Mouse (Mus musculus) erythroblast, embryonic 14.5 days (primary cell): ENCODE measurements around the gene Atp8b4. TPM values are rescaled to one million over a fixed set of nuclear protein-coding genes. Genes with fewer than 3 reads are reported as not detected.

Source experiments
- H3K27me3 ChIP-seq: 2 replicates; pipeline ENCODE4 v1.6.1; 2012; ENCODE audit warnings: inconsistent platforms; ENCODE audit not compliant: control insufficient read depth
- H3K36me3 ChIP-seq: 2 replicates; pipeline ENCODE4 v1.6.1; 2012; ENCODE audit warnings: mild to moderate bottlenecking, inconsistent platforms; ENCODE audit not compliant: control insufficient read depth
- H3K4me1 ChIP-seq: 2 replicates; pipeline ENCODE4 v1.6.1; 2012; ENCODE audit warnings: inconsistent platforms; ENCODE audit not compliant: control insufficient read depth
- H3K4me3 ChIP-seq: replicated peaks from 2 replicates; pipeline ENCODE3; 2012; ENCODE audit warnings: moderate library complexity, mild to moderate bottlenecking, inconsistent platforms
- H3K9me3 ChIP-seq: 2 replicates; pipeline ENCODE4 v1.6.1; 2012; ENCODE audit warnings: low read length, inconsistent platforms, mixed read lengths; ENCODE audit not compliant: control insufficient read depth
- GATA1 ChIP-seq: IDR thresholded peaks from 2 replicates; pipeline ENCODE4 v1.6.1; 2012; ENCODE audit warnings: low read length, inconsistent platforms, mixed read lengths
- TAL1 ChIP-seq: IDR thresholded peaks from 3 replicates; pipeline ENCODE4 v1.6.1; 2012; ENCODE audit warnings: low read length, inconsistent platforms, mixed read lengths
- polyA plus RNA-seq: library from polyadenylated mRNA; stranded (reverse); fragments of >175 nt; gene quantifications from 2 replicates; pipeline ENCODE4 v1.2.3, GENCODE M21; 2012

Atp8b4 gene
- polyA plus RNA-seq, 1 experiment = not detected

DNA sequence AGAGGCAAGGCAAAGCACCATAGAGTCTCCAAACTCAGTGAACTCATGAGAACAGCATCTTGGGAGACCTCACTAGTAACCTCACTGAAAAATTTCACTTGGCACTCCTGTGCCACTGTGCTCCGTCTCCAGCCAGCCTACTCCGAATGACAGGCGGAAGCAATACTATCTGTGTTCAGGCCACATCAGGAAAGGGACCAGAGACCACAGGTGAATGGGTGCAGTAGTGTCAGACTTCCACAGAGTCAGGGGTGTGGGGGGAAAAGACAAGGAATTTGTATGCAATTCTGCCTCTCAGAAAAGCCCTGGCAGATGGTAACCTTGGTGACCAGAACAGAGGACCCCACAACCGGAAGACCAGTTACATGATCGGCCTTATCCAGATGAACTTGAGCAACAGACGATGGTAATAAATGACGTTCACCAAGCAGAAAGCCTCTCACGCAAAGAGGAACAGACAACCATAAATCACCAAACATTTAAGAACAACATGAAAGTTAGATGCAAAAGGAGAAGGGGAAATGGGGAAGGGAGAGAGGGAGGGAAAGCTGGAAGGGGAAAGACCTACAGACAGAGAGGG is 112.9 kb downstream of the Atp8b4 start:
- H3K9me3 ChIP-seq = no peaks in the 10 kb centered on the region
- no peak overlapping the region for H3K4me3 ChIP-seq
- H3K36me3 ChIP-seq = no peaks in the 10 kb centered on the region
- TF ChIP-seq GATA1 (no peak), TAL1 (no peak)
- H3K4me1 ChIP-seq = no peaks in the 10 kb centered on the region
- H3K27me3 ChIP-seq = no peaks in the 10 kb centered on the region

GRCm38 (mm10) chr2:126386056-126386455 is 114.4 kb downstream of the Atp8b4 start:
- Histone ChIP-seq H3K27me3 (no peaks in the 10 kb centered on the region), H3K9me3 (no peaks in the 10 kb centered on the region), H3K4me3 (no peak overlapping the region), H3K4me1 (no peaks in the 10 kb centered on the region), H3K36me3 (no peaks in the 10 kb centered on the region)
- TF ChIP-seq GATA1 = no peak
- no peak for TF ChIP-seq TAL1

DNA sequence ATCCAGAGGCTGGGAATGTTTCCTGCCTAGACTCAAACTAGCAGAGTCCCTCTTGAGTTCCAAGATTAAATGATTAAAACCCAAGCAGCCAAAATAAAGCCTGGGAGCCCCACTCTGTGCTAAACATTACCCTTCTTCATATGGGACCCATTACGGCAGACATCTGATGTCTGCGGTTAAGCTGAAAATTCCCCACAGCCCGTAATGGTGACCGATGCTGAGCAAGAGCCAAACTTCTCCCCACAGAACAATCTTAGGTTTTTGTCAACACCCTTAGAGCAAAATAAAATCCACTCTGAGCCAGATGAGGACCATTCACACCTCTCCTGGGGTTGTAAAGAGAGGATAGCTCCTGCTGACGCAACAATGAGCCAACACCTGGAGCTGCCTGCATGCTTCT is 120.2 kb downstream of the Atp8b4 start:
- no peaks in the 10 kb centered on the region for H3K27me3 ChIP-seq
- no peaks in the 10 kb centered on the region for H3K4me1 ChIP-seq
- TF ChIP-seq GATA1 (no peak), TAL1 (no peak)
- H3K9me3 ChIP-seq = no peaks in the 10 kb centered on the region
- no peak overlapping the region for H3K4me3 ChIP-seq
- H3K36me3 ChIP-seq = no peaks in the 10 kb centered on the region

- TF ChIP-seq TAL1 (no peak), GATA1 (no peak)
- Histone ChIP-seq H3K27me3 (no peaks in the 10 kb centered on the region), H3K4me3 (no peak overlapping the region), H3K4me1 (no peaks in the 10 kb centered on the region), H3K9me3 (no peaks in the 10 kb centered on the region), H3K36me3 (no peaks in the 10 kb centered on the region)
These were observed 128.8 kb downstream of the Atp8b4 start for GRCm38 (mm10) chr2:126371634-126372033.

GRCm38 (mm10) chr2:126369815-126370214 is 130.7 kb downstream of the Atp8b4 start:
- Histone ChIP-seq H3K4me3 (no peak overlapping the region), H3K9me3 (no peaks in the 10 kb centered on the region), H3K27me3 (no peaks in the 10 kb centered on the region), H3K36me3 (no peaks in the 10 kb centered on the region), H3K4me1 (no peaks in the 10 kb centered on the region)
- no peak for TF ChIP-seq GATA1
- no peak for TF ChIP-seq TAL1

DNA sequence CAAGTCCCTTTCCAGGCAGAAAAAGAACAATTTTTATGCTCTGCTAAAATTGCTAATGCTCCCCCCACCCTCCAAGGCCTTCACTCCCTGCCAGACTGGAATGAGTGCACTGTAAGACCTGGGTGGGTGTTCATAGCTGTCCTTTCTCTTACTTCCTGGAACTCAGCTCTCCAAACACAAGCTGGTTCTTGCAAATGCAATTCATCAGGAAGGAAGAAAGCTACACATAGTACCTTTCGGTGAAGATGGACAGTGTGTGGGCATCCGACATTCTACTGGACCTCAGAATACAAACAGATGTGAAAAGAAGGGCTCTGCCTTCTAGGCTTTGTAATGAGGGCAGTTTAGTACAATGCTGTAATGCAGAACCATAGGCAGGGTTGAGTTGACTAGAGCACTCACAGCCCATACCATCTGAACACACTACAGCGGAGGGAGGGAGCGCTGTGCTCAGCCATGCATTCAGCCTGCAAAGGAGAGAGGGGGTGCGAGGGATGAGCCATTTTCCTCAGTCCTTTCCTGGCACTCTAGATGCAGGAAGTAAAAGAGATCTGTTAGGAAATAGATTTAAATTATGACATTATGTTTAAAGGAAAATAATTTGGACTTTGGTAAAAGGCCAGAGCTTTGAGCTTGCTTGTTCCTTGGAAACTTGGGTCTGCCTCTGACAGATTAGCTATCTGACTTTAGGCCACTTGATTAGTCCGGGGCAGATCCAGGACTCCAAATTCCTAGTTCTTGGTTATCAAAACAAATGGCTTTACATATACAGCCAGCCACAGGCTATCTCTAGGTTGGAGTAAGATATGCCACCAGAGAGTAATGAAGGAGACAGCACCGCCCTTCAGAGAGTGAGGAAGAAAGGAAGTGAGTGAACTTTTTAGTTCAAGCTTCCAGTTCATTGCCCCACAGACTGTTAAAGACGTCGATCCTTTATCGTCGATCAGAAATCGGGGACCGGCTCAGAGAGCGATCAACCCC is 136.4 kb downstream of the Atp8b4 start:
- Histone ChIP-seq H3K4me1 (peaks cover 10% of the 10 kb centered on the region), H3K4me3 (no peak overlapping the region), H3K36me3 (no peaks in the 10 kb centered on the region), H3K27me3 (no peaks in the 10 kb centered on the region), H3K9me3 (no peaks in the 10 kb centered on the region)
- TF ChIP-seq TAL1 (no peak), GATA1 (no peak)

- Histone ChIP-seq H3K27me3 (no peaks in the 10 kb centered on the region), H3K36me3 (no peaks in the 10 kb centered on the region), H3K4me1 (peaks cover 10% of the 10 kb centered on the region), H3K9me3 (no peaks in the 10 kb centered on the region), H3K4me3 (no peak overlapping the region)
- no peak for TF ChIP-seq GATA1
- no peak for TF ChIP-seq TAL1
These were observed 137.3 kb downstream of the Atp8b4 start for GRCm38 (mm10) chr2:126363050-126363744.

- Histone ChIP-seq H3K4me3 (no peak overlapping the region), H3K27me3 (no peaks in the 10 kb centered on the region), H3K9me3 (no peaks in the 10 kb centered on the region), H3K36me3 (no peaks in the 10 kb centered on the region), H3K4me1 (peaks cover 10% of the 10 kb centered on the region)
- TF ChIP-seq GATA1 (no peak), TAL1 (no peak)
These were observed 139.2 kb downstream of the Atp8b4 start for GRCm38 (mm10) chr2:126361131-126361810.

GRCm38 (mm10) chr2:126360688-126361087 is 139.8 kb downstream of the Atp8b4 start:
- Histone ChIP-seq H3K36me3 (no peaks in the 10 kb centered on the region), H3K4me1 (peaks cover 10% of the 10 kb centered on the region), H3K9me3 (no peaks in the 10 kb centered on the region), H3K27me3 (no peaks in the 10 kb centered on the region), H3K4me3 (no peak overlapping the region)
- TF ChIP-seq TAL1 (no peak), GATA1 (no peak)
